Mouse (Mus musculus): ENCODE measurements around the gene Idh3b. TPM values are rescaled to one million over a fixed set of nuclear protein-coding genes. Genes with fewer than 3 reads are reported as not detected.

Idh3b gene
- total RNA-seq, 2 experiments from 2014 or later, result 164 to 240 TPM

GRCm38 (mm10) chr2:130273732-130274131, 10.6 kb downstream of the Idh3b start:
- ATAC-seq (replicated peaks; ENCODE audit: low FRiP score, low TSS enrichment, poor library complexity, severe bottlenecking), result no peak

- ATAC-seq (replicated peaks; ENCODE audit: low FRiP score, low TSS enrichment, poor library complexity, severe bottlenecking), result no peak
Measured at GRCm38 (mm10) chr2:130268074-130268473, 16.3 kb downstream of the Idh3b start.

- ATAC-seq (replicated peaks; ENCODE audit: low FRiP score, low TSS enrichment, poor library complexity, severe bottlenecking), result peak; percentile 81
Measured at GRCm38 (mm10) chr2:130265520-130265919, 18.8 kb downstream of the Idh3b start.

- peak; percentile 91 for ATAC-seq (replicated peaks; ENCODE audit: low FRiP score, low TSS enrichment, poor library complexity, severe bottlenecking)
Measured at GRCm38 (mm10) chr2:130262398-130262797, 21.9 kb downstream of the Idh3b start.

- no peak for ATAC-seq (replicated peaks; ENCODE audit: low FRiP score, low TSS enrichment, poor library complexity, severe bottlenecking)
Measured at GRCm38 (mm10) chr2:130261914-130262313, 22.4 kb downstream of the Idh3b start.

GRCm38 (mm10) chr2:130260822-130261221, 23.5 kb downstream of the Idh3b start:
- ATAC-seq (replicated peaks; ENCODE audit: low FRiP score, low TSS enrichment, poor library complexity, severe bottlenecking), result no peak

GRCm38 (mm10) chr2:130256762-130257161, 27.6 kb downstream of the Idh3b start:
- peak; percentile 86 for ATAC-seq (replicated peaks; ENCODE audit: low FRiP score, low TSS enrichment, poor library complexity, severe bottlenecking)

GRCm38 (mm10) chr2:130248226-130248625, 36.1 kb downstream of the Idh3b start:
- ATAC-seq (replicated peaks; ENCODE audit: low FRiP score, low TSS enrichment, poor library complexity, severe bottlenecking), result peak; percentile 37; the same call in 1 of the 2 replicates

- ATAC-seq (replicated peaks; ENCODE audit: low FRiP score, low TSS enrichment, poor library complexity, severe bottlenecking), result peak; percentile 76; the same call in 1 of the 2 replicates
Measured at GRCm38 (mm10) chr2:130246912-130247311, 37.4 kb downstream of the Idh3b start.

Other genes with a start within 250 kb of the Idh3b start
- not detected in 2 replicates for gene Tgm6, start 172.1 kb downstream of the Idh3b start, total RNA-seq (2014; fragmentation: Nextera tagmentation)
- not detected in 2 replicates for gene Tgm6, start 172.1 kb downstream of the Idh3b start, total RNA-seq (2017)
- 340 and 389 TPM in 2 replicates for gene Snrpb, start 105.1 kb downstream of the Idh3b start, total RNA-seq (2014; fragmentation: Nextera tagmentation)
- 197 and 273 TPM in 2 replicates for gene Snrpb, start 105.1 kb downstream of the Idh3b start, total RNA-seq (2017)
- not detected in 2 replicates for gene Tmc2, start 89.4 kb downstream of the Idh3b start, total RNA-seq (2014; fragmentation: Nextera tagmentation)
- gene Tmc2, start 89.4 kb downstream of the Idh3b start, total RNA-seq (2017), result not detected in 2 replicates
- gene Nop56, start 10.1 kb downstream of the Idh3b start, total RNA-seq (2014; fragmentation: Nextera tagmentation), result 692 and 1,066 TPM in 2 replicates
- gene Nop56, start 10.1 kb downstream of the Idh3b start, total RNA-seq (2017), result 748 and 779 TPM in 2 replicates
- not detected in 2 replicates for gene Ebf4, start 10.6 kb upstream of the Idh3b start, total RNA-seq (2014; fragmentation: Nextera tagmentation)
- not detected in 2 replicates for gene Ebf4, start 10.6 kb upstream of the Idh3b start, total RNA-seq (2017)
- 0.30 and 3.3 TPM in 2 replicates for gene Cpxm1, start 113.0 kb upstream of the Idh3b start, total RNA-seq (2014; fragmentation: Nextera tagmentation)
- gene Cpxm1, start 113.0 kb upstream of the Idh3b start, total RNA-seq (2017), result 4.0 TPM in 1 of 2 replicates, not detected in the other
- gene Gm28372, start 120.7 kb upstream of the Idh3b start, total RNA-seq (2014; fragmentation: Nextera tagmentation), result not detected in 2 replicates
- gene Gm28372, start 120.7 kb upstream of the Idh3b start, total RNA-seq (2017), result not detected in 2 replicates
- not detected in 2 replicates for gene 1700020A23Rik, start 120.7 kb upstream of the Idh3b start, total RNA-seq (2014; fragmentation: Nextera tagmentation)
- not detected in 2 replicates for gene 1700020A23Rik, start 120.7 kb upstream of the Idh3b start, total RNA-seq (2017)
- gene Tmem239, start 121.9 kb upstream of the Idh3b start, total RNA-seq (2014; fragmentation: Nextera tagmentation), result not detected in 2 replicates
- gene Tmem239, start 121.9 kb upstream of the Idh3b start, total RNA-seq (2017), result not detected in 2 replicates
- gene Vps16, start 139.8 kb upstream of the Idh3b start, total RNA-seq (2014; fragmentation: Nextera tagmentation), result 150 and 199 TPM in 2 replicates
- 123 and 151 TPM in 2 replicates for gene Vps16, start 139.8 kb upstream of the Idh3b start, total RNA-seq (2017)
- 5.2 and 7.4 TPM in 2 replicates for gene Pced1a, start 140.2 kb upstream of the Idh3b start, total RNA-seq (2014; fragmentation: Nextera tagmentation)
- gene Pced1a, start 140.2 kb upstream of the Idh3b start, total RNA-seq (2017), result 7.2 and 8.2 TPM in 2 replicates
- gene Ptpra, start 165.7 kb upstream of the Idh3b start, total RNA-seq (2014; fragmentation: Nextera tagmentation), result 77.0 and 78.4 TPM in 2 replicates
- 159 and 194 TPM in 2 replicates for gene Ptpra, start 165.7 kb upstream of the Idh3b start, total RNA-seq (2017)